Comparison of ENCODE assay signal across 8 mouse cellular contexts in genomic region chr5:137314193-137315083, GRCm38 (mm10). TPM values are rescaled to one million over a fixed set of nuclear protein-coding genes. Genes with fewer than 3 reads are reported as not detected.
DNase-seq lines count a peak whose midpoint lies in the region; ATAC-seq lines count a peak whose summit lies in the region.

TSS of gene Trip6 (minus strand) at chr5:137314404.

- WGBS in limb, embryonic 15.5 days = 13% methylated on average over 30 of the region's 30 CpGs
- WGBS in midbrain, embryonic 16.5 days = 13% methylated on average over 30 of the region's 30 CpGs

- H3K4me1 ChIP-seq in megakaryocyte, embryonic 14.5 days = peaks cover 70% of the 10 kb centered on the region
- H3K4me1 ChIP-seq in limb, embryonic 15.5 days = peaks cover 37% of the 10 kb centered on the region
- H3K4me1 ChIP-seq in midbrain, embryonic 16.5 days (ENCODE audit: control insufficient read depth, insufficient read depth, low read length) = peaks cover 11% of the 10 kb centered on the region

- H3K36me3 ChIP-seq in megakaryocyte, embryonic 14.5 days (replicated peaks; ENCODE audit: low read length) = peaks cover 60% of the 10 kb centered on the region
- peaks cover 44% of the 10 kb centered on the region for H3K36me3 ChIP-seq in limb, embryonic 15.5 days
- peaks cover 15% of the 10 kb centered on the region for H3K36me3 ChIP-seq in midbrain, embryonic 16.5 days (ENCODE audit: control insufficient read depth, insufficient read depth, low read length)

- peak within 1 kb of the TSS; percentile 88 for H3K4me2 ChIP-seq in limb, embryonic 15.5 days
- peak within 1 kb of the TSS; percentile 54 for H3K4me2 ChIP-seq in midbrain, embryonic 16.5 days (ENCODE audit: low read length)

- H3K4me3 ChIP-seq in megakaryocyte, embryonic 14.5 days (replicated peaks) = peak within 1 kb of the TSS; percentile 92
- peak within 1 kb of the TSS; percentile 65 for H3K4me3 ChIP-seq in limb, embryonic 15.5 days
- H3K4me3 ChIP-seq in midbrain, embryonic 16.5 days (ENCODE audit: low read depth, low read length) = peak within 1 kb of the TSS; percentile 34

- H3K9me3 ChIP-seq in megakaryocyte, embryonic 14.5 days = no peaks in the 10 kb centered on the region
- H3K9me3 ChIP-seq in limb, embryonic 15.5 days = no peaks in the 10 kb centered on the region
- H3K9me3 ChIP-seq in midbrain, embryonic 16.5 days (replicated peaks; ENCODE audit: control insufficient read depth, low read length, poor library complexity, severe bottlenecking) = no peaks in the 10 kb centered on the region

- DNase-seq in embryo, embryonic 11.5 days (ENCODE audit: low read depth, low spot score) = peak; percentile 91
- DNase-seq in gastrocnemius, postnatal 4 days (ENCODE audit: low spot score in 2 of 2) = peak; percentile 90 to 94
- DNase-seq in hindlimb bud, embryonic 11.5 days (ENCODE audit: extremely low spot score, low read depth, low spot score) = peak; percentile 77
- DNase-seq in urinary bladder, adult 18-20 months (ENCODE audit: low spot score in 2 of 2) = peak; percentile 84 to 86

- H3K27me3 ChIP-seq in megakaryocyte, embryonic 14.5 days (replicated peaks) = no peaks in the 10 kb centered on the region
- no peaks in the 10 kb centered on the region for H3K27me3 ChIP-seq in limb, embryonic 15.5 days
- H3K27me3 ChIP-seq in midbrain, embryonic 16.5 days (ENCODE audit: control insufficient read depth, insufficient read depth, low read depth, low read length) = no peaks in the 10 kb centered on the region

- peak within 1 kb of the TSS; percentile 95 for H3K27ac ChIP-seq in limb, embryonic 15.5 days
- peak within 1 kb of the TSS; percentile 33; the same call in 1 of the 2 replicates for H3K27ac ChIP-seq in midbrain, embryonic 16.5 days (ENCODE audit: low read length)

- ATAC-seq in megakaryocyte, adult 5-6 weeks (ENCODE audit: poor library complexity, severe bottlenecking) = no peak
- ATAC-seq in limb, embryonic 15.5 days (ENCODE audit: insufficient number of reproducible peaks, low FRiP score, low TSS enrichment, low read depth) = peak; percentile 95
- ATAC-seq in midbrain, embryonic 16.5 days = peak; percentile 75

- H3K9ac ChIP-seq in limb, embryonic 15.5 days = peak within 1 kb of the TSS; percentile 81
- peak within 1 kb of the TSS; percentile 61 for H3K9ac ChIP-seq in midbrain, embryonic 16.5 days (ENCODE audit: low read depth, low read length)

RNA-seq across cellular contexts. Expression of gene Trip6, which starts in this region (rescaled TPM):
- 35.0 and 68.0 TPM in 2 replicates for polyA plus RNA-seq in megakaryocyte, embryonic 14.5 days (2012; ENCODE audit: insufficient read depth, low replicate concordance)
- total RNA-seq in megakaryocyte, adult 5-6 weeks (2015) = 4.1 and 4.2 TPM in 2 replicates
- total RNA-seq in megakaryocyte, adult 5-6 weeks (2017) = 2.1 and 2.9 TPM in 2 replicates
- 10 to 100 TPM; 31.2 to 31.9 TPM for total RNA-seq in gastrocnemius, postnatal 4 days (2021)
- polyA plus RNA-seq in limb, embryonic 15.5 days (2015; fragmentation: Nextera tagmentation; extraction: Ambion mirVana) = 109 and 110 TPM in 2 replicates
- polyA plus RNA-seq in midbrain, embryonic 16.5 days (2015; fragmentation: Nextera tagmentation; extraction: Ambion mirVana) = 13.1 TPM in 2 replicates

Comparison
In these comparisons a context has a peak if more than half of its experiments do, and no peak if none do; other contexts are left out.
1. RNA of gene Trip6 (total RNA-seq): 31.2 to 31.9 TPM in gastrocnemius, postnatal 4 days; 2.1 to 4.2 TPM in megakaryocyte, adult 5-6 weeks; every median in the first group is over 4 times any median in the second.
2. H3K4me3 ChIP-seq: peak in every context shown above with its lines; median percentile 92 in megakaryocyte, embryonic 14.5 days; 65 in limb, embryonic 15.5 days; 34 in midbrain, embryonic 16.5 days.
3. Peak in every context shown above with its lines, with median percentiles within 50 percentile points of each other: DNase-seq.